In the genomic region with DNA sequence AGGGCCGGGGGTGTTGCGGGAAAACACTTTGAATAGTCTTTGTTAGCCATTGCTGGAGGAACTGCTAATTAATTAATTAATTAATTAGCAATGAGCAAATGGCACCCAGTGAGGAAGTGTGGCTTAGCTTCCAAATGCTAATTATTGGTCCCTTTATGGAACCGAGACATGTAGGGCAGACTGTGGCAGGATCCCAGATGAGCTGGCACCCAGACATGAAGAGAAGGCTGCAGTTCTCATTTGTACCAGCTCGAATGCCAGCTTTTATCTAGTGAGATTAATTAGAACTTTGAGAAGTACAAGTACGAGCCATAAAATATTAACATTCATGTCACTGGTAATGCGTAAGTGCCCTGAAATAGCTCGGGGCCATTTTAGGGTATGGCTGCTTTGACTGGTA, we compare ENCODE assay signal across 15 mouse cellular contexts. TPM values are rescaled to one million over a fixed set of nuclear protein-coding genes. Genes with fewer than 3 reads are reported as not detected.
DNase-seq lines count a peak whose midpoint lies in the region; ATAC-seq and TF ChIP-seq lines count a peak whose summit lies in the region.
"Had no signal": no experiment of that assay in that cellular context is flagged by ENCODE, and none has a peak within 500 bp of the region (broad histone marks: within the 10 kb centered on the region; RNA-seq: fewer than 3 reads in every experiment).

No protein-coding gene starts in this region.

- H3K27me3 ChIP-seq in cerebellum, adult 2 months (ENCODE audit: control insufficient read depth, insufficient read depth, low read length), result no peaks in the 10 kb centered on the region
- H3K27me3 ChIP-seq: lung, embryonic 15.5 days; midbrain, embryonic 12.5 days had no signal

- no peak for TF ChIP-seq POLR2A in cerebellum, adult 2 months (IDR thresholded peaks at IDR 0.05; ENCODE audit: borderline replicate concordance, insufficient read depth, low read length)
- TF ChIP-seq POLR2A in brain, embryonic 14.5 days (IDR thresholded peaks at IDR 0.05; ENCODE audit: borderline replicate concordance, extremely low read depth, insufficient read depth, insufficient read length, poor library complexity, severe bottlenecking), result no peak

- no peak for TF ChIP-seq CTCF in cerebellum, adult 2 months (IDR thresholded peaks at IDR 0.05; ENCODE audit: borderline replicate concordance, insufficient read depth, low read depth, low read length)
- no peak for TF ChIP-seq CTCF in brain, embryonic 14.5 days (IDR thresholded peaks at IDR 0.05; ENCODE audit: borderline replicate concordance, extremely low read depth, insufficient read depth, insufficient read length)

- intact Hi-C loops in left cerebral cortex, postnatal 25 days (cut with DNase I), result no loop called here

- no peak overlapping the region for H3K27ac ChIP-seq in cerebellum, adult 2 months (ENCODE audit: insufficient read depth, low read length)
- H3K27ac ChIP-seq: gastrocnemius, adult 2 months; heart, embryonic 13.5 days; lung, embryonic 15.5 days; midbrain, embryonic 12.5 days; stomach, postnatal 0 days had no signal

- no peaks in the 10 kb centered on the region for H3K4me1 ChIP-seq in cerebellum, adult 2 months (ENCODE audit: control insufficient read depth, insufficient read depth, low read length)
- H3K4me1 ChIP-seq: lung, embryonic 15.5 days had no signal

- no peak for ATAC-seq in cerebellum, adult (ENCODE audit: insufficient number of reproducible peaks, low FRiP score, low TSS enrichment)

- DNase-seq in cerebellum, postnatal 10 days, result peak; percentile 45 to 61
- DNase-seq in cerebellum, adult 2 months, result no peak
- DNase-seq in brain, embryonic 14.5 days (ENCODE audit: low read depth), result peak; percentile 94
- peak; percentile 67 for DNase-seq in layer of hippocampus, adult 11-12 months (ENCODE audit: low spot score)
- DNase-seq in left cerebral cortex, postnatal 25 days (ENCODE audit: low spot score in 2 of 2), result peak; percentile 20 to 43
- DNase-seq in yolk sac, embryonic 10.5 days (ENCODE audit: low spot score), result no peak
- no peak for DNase-seq in kidney, adult 18-20 months
- DNase-seq: cerebellum, postnatal 25 days; gastrocnemius, adult 2 months; kidney, postnatal 14 days had no signal

- WGBS in cerebellum, adult 2 months, result 70% methylated on average over 7 of the region's 7 CpGs

- no peak overlapping the region for H3K4me3 ChIP-seq in cerebellum, adult 2 months (replicated peaks; ENCODE audit: insufficient read depth, low read depth, low read length)
- H3K4me3 ChIP-seq: gastrocnemius, adult 2 months; heart, embryonic 13.5 days; lung, embryonic 15.5 days; midbrain, embryonic 12.5 days had no signal

RNA-seq across cellular contexts. Expression of gene Xrcc2, which starts 53.2 kb away (rescaled TPM):
- polyA plus RNA-seq in cerebellum, adult 2 months (2012; rRNA removed), result 9.6 and 10.4 TPM in 2 replicates
- 7.9 and 12.0 TPM in 2 replicates for polyA plus RNA-seq in brain, embryonic 14.5 days (2012; rRNA removed)
- total RNA-seq in left cerebral cortex, postnatal 25 days (2021), result 1 to 10 TPM; 4.9 to 5.2 TPM

Comparison
In these comparisons a context has a peak if more than half of its experiments do, and no peak if none do; other contexts are left out.
1. DNase-seq: peak in cerebellum, postnatal 10 days (2 of 2), brain, embryonic 14.5 days (single experiment), layer of hippocampus, adult 11-12 months (single experiment) and left cerebral cortex, postnatal 25 days (2 of 2); none in cerebellum, adult 2 months (0 of 2), yolk sac, embryonic 10.5 days (single experiment) and kidney, adult 18-20 months (single experiment).